10 mouse cellular contexts compared by ENCODE assay signal in the genomic region with DNA sequence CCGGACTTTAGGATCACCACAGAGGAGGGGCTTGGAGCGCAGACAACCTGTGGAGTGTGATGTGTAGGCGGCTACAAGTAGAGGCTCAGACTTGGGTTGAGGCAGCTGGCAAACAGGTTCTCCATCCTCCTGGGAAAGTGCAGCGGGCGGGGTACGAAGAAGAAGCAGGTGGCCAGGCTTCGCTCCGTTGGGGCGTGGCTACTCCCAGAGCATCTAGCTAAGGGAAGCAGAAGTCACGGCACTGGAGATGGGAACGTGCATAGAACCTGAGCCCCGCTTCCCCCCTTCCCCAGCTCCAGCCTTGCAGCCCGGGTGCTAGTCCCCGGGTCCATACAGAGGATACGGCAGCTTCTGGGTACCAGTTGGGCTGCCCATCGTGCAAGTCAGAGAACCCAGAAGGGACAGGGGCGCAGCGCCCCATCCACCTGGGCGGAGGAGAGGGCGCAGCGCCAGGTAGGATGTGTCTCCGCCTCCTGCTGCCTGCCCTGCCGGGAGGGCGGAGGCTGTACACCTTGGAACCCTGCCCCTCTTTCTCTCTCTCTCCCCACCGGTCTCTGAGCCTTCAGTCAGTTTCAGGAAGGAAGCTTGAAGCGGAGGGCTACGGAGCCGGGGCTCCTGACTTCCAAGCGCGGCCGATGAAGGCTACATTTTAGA. TPM values are rescaled to one million over a fixed set of nuclear protein-coding genes. Genes with fewer than 3 reads are reported as not detected.
DNase-seq lines count a peak whose midpoint lies in the region; ATAC-seq lines count a peak whose summit lies in the region.
"Had no signal": no experiment of that assay in that cellular context is flagged by ENCODE, and none has a peak within 500 bp of the region (broad histone marks: within the 10 kb centered on the region; RNA-seq: fewer than 3 reads in every experiment).

A gene (plus strand): TSS at position 248 of the 654 bp plus-strand sequence.

- H3K9me3 ChIP-seq in embryonic facial prominence, embryonic 14.5 days (ENCODE audit: control insufficient read depth, low read length) = no peaks in the 10 kb centered on the region
- no peaks in the 10 kb centered on the region for H3K9me3 ChIP-seq in hindbrain, embryonic 10.5 days
- H3K9me3 ChIP-seq in midbrain, embryonic 14.5 days (ENCODE audit: control insufficient read depth, low read length) = no peaks in the 10 kb centered on the region

- 4% methylated on average over 23 of the region's 31 CpGs for WGBS in embryonic facial prominence, embryonic 14.5 days
- 6% methylated on average over 31 of the region's 31 CpGs for WGBS in hindbrain, embryonic 10.5 days
- WGBS in midbrain, embryonic 14.5 days = 7% methylated on average over 31 of the region's 31 CpGs

- intact Hi-C loops in left cerebral cortex, postnatal 25 days (cut with DNase I) = no loop called here

- peaks cover 19% of the 10 kb centered on the region for H3K4me1 ChIP-seq in embryonic facial prominence, embryonic 14.5 days (ENCODE audit: control insufficient read depth, insufficient read depth, low read length)
- H3K4me1 ChIP-seq in hindbrain, embryonic 10.5 days (replicated peaks) = peaks cover 26% of the 10 kb centered on the region
- H3K4me1 ChIP-seq in midbrain, embryonic 14.5 days (ENCODE audit: control insufficient read depth, insufficient read depth, low read length) = no peaks in the 10 kb centered on the region

- H3K4me2 ChIP-seq in embryonic facial prominence, embryonic 14.5 days (ENCODE audit: low read depth, low read length) = peak within 1 kb of the TSS; percentile 53
- peak within 1 kb of the TSS; percentile 22; the same call in 1 of the 2 replicates for H3K4me2 ChIP-seq in midbrain, embryonic 14.5 days (ENCODE audit: low read length)

- DNase-seq in left cerebral cortex, postnatal 25 days (ENCODE audit: low spot score in 2 of 2) = peak; percentile 30 to 39
- DNase-seq in left cerebral cortex, adult 11 months (ENCODE audit: low spot score) = no peak
- DNase-seq in embryonic facial prominence, embryonic 14.5 days (ENCODE audit: low spot score) = peak; percentile 92
- DNase-seq in hindbrain, embryonic 10.5 days (ENCODE audit: low spot score) = no peak
- DNase-seq in midbrain, embryonic 14.5 days = no peak
- no peak for DNase-seq in spleen, adult 18-20 months
- DNase-seq in urinary bladder, adult 2 months (ENCODE audit: low spot score) = no peak
- no peak for DNase-seq in gastrocnemius, postnatal 4 days (ENCODE audit: low spot score in 2 of 2)
- DNase-seq: adrenal gland, postnatal 25 days had no signal

- peak within 1 kb of the TSS; percentile 51 for H3K9ac ChIP-seq in embryonic facial prominence, embryonic 14.5 days (ENCODE audit: low read depth, low read length)
- no peak within 1 kb of the TSS for H3K9ac ChIP-seq in midbrain, embryonic 14.5 days (replicated peaks; ENCODE audit: low read length)

- H3K4me3 ChIP-seq in embryonic facial prominence, embryonic 14.5 days (ENCODE audit: low read depth, low read length) = peak within 1 kb of the TSS; percentile 28
- peak within 1 kb of the TSS; percentile 37; the same call in 1 of the 2 replicates for H3K4me3 ChIP-seq in hindbrain, embryonic 10.5 days
- no peak within 1 kb of the TSS for H3K4me3 ChIP-seq in midbrain, embryonic 14.5 days (replicated peaks; ENCODE audit: low read depth, low read length)

- ATAC-seq in embryonic facial prominence, embryonic 14.5 days (ENCODE audit: low read depth) = peak; percentile 85
- ATAC-seq in midbrain, embryonic 14.5 days (ENCODE audit: low FRiP score, low TSS enrichment) = no peak

- H3K36me3 ChIP-seq in embryonic facial prominence, embryonic 14.5 days (ENCODE audit: control insufficient read depth, insufficient read depth, low read length) = no peaks in the 10 kb centered on the region
- H3K36me3 ChIP-seq in hindbrain, embryonic 10.5 days = no peaks in the 10 kb centered on the region
- H3K36me3 ChIP-seq in midbrain, embryonic 14.5 days (ENCODE audit: control insufficient read depth, insufficient read depth, low read length) = no peaks in the 10 kb centered on the region

- peaks cover 20% of the 10 kb centered on the region for H3K27me3 ChIP-seq in embryonic facial prominence, embryonic 14.5 days (replicated peaks; ENCODE audit: control insufficient read depth, insufficient read depth, low read length)
- H3K27me3 ChIP-seq in hindbrain, embryonic 10.5 days (ENCODE audit: insufficient read depth, poor library complexity, severe bottlenecking) = peaks cover 62% of the 10 kb centered on the region
- H3K27me3 ChIP-seq in midbrain, embryonic 14.5 days (ENCODE audit: control insufficient read depth, insufficient read depth, low read length) = peaks cover 25% of the 10 kb centered on the region

- H3K27ac ChIP-seq in embryonic facial prominence, embryonic 14.5 days (replicated peaks; ENCODE audit: low read depth, low read length) = peak within 1 kb of the TSS; percentile 75
- 0 out of 2 replicates have a peak within 1 kb of the TSS, but pooled peaks have one; percentile 29 for H3K27ac ChIP-seq in hindbrain, embryonic 10.5 days
- H3K27ac ChIP-seq in midbrain, embryonic 14.5 days (replicated peaks; ENCODE audit: low read depth, low read length) = no peak within 1 kb of the TSS

RNA-seq across cellular contexts. Expression of the gene that starts here (rescaled TPM):
- under 1 TPM in 1 of 2 experiments, not detected in 1; 0.21 TPM for total RNA-seq in left cerebral cortex, postnatal 25 days (2021)
- 1.3 and 2.1 TPM in 2 replicates for polyA plus RNA-seq in embryonic facial prominence, embryonic 14.5 days (2014; fragmentation: Nextera tagmentation; extraction: Ambion mirVana)
- 0.20 TPM in 1 of 2 replicates, not detected in the other for polyA plus RNA-seq in hindbrain, embryonic 10.5 days (2016; fragmentation: Nextera tagmentation; extraction: Ambion mirVana)
- not detected in 2 replicates for polyA plus RNA-seq in midbrain, embryonic 14.5 days (2014; fragmentation: Nextera tagmentation; extraction: Ambion mirVana)
- 0.04 TPM in 1 of 2 replicates, not detected in the other for polyA plus RNA-seq in urinary bladder, adult 2 months (2012; rRNA removed)
- not detected for total RNA-seq in gastrocnemius, postnatal 4 days (2021)
- total RNA-seq: adrenal gland, postnatal 25 days had no signal
- polyA plus RNA-seq: neural tube, embryonic 14.5 days had no signal

Comparison
In these comparisons a context has a peak if more than half of its experiments do, and no peak if none do; other contexts are left out.
1. Peak in DNase-seq in left cerebral cortex, postnatal 25 days; RNA of the gene not detected or under 1 TPM.